Mouse (Mus musculus) natural killer cell, adult 2 months (primary cell): ENCODE measurements around the gene B4galt3.
"Not testable (repeated sequence)": the region's sequence is repeated elsewhere in the genome, so short reads cannot be mapped to it uniquely, and the experiment has no call there.

Experiments
- DNase-seq, 2 experiments: peaks; one replicate each; pipeline ENCODE4 v3.0.0; 2022; ENCODE audit warnings: low spot score in 2 of 2

B4galt3 gene

GRCm38 (mm10) chr1:171283188-171284160, 13.3 kb downstream of the B4galt3 start:
- DNase-seq = no peak

DNA sequence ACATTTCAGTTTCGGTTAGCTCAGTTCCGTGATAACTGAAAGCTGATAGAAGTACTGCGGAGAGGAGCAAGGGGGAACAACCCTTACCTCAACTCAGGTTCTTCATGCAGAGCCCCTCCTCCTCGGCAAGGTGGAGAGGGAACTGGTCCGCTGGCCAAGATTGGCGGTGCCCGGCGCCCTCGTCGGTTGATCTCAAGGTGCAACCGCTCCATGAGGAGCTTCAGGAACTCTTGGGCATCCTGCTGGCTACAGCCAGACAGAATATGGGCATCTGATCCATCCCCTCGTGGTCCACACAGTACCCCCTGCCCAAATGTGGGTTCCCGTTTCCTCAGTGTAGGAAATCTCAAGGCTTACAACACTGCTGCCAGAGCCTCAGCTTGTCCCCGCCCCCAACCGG, 14.4 kb downstream of the B4galt3 start:
- no peak for DNase-seq

GRCm38 (mm10) chr1:171285096-171285892, 15.2 kb downstream of the B4galt3 start:
- DNase-seq = no peak

GRCm38 (mm10) chr1:171286517-171286916, 16.4 kb downstream of the B4galt3 start:
- DNase-seq = no peak

DNA sequence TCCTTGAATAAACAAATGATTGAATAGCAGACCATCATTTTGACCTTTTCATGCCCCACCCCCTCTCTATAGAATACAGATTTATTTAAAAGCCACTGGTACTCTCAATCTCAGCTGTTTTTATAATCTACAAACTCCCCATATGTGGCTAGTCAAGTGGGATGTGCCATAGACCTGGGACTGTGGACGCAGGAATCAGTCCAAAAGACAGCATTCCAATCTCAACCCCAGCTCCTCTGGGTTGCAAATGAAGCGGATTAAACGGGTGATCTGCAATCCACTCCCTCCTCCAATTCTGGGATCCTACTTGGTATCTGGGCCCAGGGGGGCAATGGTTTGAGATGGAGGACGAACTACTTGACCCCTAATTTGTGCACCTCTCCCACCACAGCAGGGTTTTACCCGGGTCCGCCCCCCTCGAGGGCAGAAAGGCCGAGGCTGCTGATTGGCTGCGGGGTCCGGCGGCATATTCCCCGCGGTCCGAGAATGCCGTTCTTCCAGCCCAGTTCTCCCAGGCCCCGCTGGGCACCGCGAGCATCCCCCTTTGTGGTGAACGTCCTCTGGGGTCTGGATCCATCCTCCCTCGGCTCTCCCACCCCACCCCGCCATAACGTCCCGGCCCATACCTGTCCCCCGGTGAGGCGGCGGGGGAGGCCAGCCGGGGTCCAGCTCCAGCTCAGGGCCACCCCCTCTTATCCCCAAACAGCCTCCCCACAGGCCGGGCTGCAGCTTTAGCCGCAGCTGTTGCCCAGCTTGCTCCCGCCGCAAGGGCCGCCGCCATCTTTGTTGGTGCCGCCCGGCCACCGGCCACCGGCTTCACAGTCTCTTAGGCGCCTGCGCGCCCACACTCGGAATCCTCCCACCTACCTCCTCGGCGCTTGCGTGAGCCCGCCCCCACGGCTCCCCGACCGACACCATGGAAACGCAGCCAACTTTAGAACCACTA, 17.3 kb downstream of the B4galt3 start, which contains the start of gene Usp21:
Gene Usp21, minus strand, starts transcription at position 856 of the 946 bp plus-strand sequence.
- peak; percentile 88 to 90 for DNase-seq

DNA sequence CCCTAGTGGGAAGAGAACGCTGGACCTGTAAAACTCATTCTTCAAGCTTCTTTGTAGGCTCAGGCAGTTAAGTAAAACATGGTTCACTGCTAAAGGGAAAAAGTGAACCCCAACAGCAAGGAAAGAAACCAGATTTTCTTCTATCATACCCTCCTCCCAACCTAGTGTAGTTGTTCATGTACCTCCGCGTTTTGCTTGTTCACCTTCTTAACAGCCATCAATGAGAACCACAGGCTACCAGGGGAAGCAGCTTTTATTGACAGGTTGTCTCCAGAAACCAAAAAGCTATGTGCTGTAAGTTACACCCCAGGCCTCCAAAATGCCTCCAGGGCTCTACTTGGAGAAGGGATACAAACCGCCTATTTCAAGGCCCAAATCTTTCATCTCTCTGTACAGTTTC, 18.2 kb downstream of the B4galt3 start:
- DNase-seq = no peak

DNA sequence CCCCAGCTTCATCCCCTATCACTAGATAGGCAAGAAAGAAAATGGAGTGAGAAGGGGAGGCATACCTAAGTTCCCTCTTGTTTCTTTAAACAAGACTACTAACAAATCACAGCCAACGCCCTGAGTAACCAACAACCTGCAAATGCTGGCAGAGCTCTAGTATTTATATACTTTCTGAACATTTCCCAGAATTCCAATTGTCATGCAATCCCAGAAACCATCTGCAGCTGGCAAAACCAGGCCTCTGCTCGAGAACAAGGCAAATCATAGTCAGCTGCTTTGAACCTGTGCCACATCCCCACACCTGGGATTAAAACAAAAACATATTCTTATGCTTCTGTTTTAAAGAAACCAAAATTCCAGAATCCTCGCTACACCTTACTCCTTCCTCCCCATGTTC, 23.2 kb downstream of the B4galt3 start:
- no peak for DNase-seq

DNA sequence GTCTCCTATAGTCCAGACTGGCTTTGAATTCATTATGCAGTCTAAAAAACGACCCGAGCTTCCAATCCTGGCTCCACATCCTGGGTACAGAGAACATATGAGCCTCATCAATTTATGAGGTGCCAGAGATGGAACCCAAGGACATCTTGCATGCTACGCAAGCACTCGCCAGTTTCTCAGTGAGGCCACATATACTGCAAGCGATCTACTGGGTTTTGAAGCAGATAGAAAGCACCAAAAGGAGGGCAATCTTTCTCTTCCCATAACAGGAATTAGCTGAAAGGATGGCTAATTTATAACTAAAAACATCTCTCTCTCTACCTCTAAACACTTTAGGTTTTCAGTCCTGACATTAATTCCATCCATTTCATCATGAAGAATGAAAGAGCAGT, 23.8 kb downstream of the B4galt3 start:
- no peak for DNase-seq

DNA sequence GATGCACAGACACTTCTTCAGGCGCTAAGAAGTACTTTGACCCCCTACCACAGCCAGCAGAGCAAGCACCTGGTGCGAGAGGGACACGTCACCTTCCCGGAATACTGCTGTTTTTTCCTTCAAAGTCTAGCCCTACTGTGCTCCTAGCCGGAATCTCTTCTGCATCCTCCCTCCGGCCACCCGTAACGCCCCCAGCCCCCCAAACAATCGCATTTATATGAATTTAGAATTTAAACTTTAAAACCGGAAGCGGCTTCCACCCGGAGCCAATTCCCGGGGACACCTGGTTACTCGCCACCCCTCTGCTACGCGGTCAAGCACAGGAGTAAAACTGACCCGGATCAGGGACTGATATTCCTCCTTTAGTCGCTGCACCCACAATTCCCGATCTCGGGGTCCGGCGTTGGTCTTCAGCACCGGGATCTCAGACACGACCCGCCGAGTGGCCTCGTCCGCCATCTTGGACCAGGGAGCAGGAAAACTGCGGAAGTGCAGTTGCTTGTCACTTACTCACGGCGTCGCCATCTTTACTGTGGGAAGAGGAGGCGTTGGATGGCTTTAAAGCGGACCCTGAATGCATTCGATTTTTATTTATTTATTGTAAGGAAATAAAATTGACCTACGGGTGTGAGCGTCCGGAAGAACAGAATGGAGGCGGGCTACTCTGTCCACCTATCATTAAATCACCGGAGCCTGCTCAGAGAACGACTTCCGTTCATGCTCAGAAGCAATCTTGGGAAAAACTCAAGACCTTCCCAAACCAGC, 24.4 kb downstream of the B4galt3 start, which contains the start of gene Ufc1:
Gene Ufc1, minus strand, starts transcription at position 727 of the 765 bp plus-strand sequence.
- DNase-seq = peak; percentile 81 to 84

DNA sequence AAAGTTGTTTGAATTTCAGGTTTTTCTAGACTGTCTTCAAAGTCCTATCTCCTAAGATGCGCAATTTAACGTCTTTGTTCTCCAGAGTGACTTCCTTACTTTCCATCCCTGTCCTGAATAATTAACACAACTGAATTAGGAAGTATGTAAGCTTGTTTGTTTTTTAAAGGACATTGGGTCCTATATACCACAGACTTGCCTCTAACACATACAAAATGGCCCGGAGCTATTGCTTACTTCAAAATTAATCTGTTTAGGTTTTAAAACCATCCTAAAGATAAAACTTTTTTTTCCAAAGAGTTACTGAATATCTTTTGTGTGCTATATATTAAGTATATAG, 24.9 kb downstream of the B4galt3 start:
- no peak for DNase-seq

DNA sequence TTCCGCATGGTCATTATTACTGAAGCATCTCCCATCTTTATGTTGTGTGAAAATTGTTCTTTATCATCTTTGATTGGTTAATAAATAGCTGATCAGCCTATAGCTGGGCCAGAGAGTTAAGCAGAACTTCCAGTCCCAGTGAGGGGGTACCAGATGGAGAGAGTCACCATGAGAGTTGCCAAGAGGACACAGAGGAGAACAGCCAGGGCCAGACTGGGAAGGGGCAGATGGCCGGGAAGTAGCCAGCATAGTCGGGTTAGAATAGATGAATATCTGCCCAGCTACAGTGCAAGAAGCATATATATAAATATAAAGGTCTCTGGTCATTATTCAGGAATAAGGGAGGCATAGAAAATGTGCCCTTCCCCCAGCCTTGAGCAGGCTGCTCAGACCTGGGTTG, 28.1 kb downstream of the B4galt3 start:
- no peak for DNase-seq

DNA sequence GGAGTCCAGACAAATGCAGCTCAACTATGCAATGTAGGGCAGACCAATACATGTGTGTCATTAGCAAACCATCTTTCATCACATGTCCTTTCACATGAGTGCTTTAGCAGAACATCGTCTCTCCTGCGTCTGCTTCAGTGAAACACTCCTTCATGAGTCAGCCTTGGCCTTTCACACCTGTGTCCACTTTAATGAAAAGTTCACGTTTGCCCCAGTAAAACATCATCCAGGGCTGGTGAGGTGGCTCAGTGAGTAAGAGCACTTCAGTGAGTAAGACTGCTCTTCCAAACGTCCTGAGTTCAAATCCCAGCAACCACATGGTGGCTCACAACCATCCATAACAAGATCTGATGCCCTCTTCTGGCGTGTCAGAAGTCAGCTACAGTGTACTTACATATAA, 36.0 kb downstream of the B4galt3 start:
- not testable (repeated sequence) for DNase-seq

DNA sequence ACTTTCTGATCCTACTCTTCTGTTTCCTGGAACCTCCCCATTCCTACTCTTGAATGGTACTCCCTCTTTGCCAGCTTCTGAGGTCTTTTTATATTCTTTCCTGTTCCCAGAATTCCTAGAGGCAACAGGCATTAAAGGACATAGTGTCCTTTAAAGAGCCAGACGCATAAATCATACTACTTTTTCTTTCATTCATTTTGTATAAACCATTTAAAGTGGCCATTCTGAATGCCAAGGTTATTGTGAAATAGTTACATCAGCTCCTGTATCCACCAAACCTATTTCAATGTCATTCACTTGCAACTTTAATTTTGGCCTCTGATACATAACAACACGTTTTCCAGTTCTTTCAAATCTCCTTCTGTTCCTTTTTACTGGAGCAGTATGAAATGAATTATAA, 39.2 kb downstream of the B4galt3 start:
- DNase-seq = no peak

DNA sequence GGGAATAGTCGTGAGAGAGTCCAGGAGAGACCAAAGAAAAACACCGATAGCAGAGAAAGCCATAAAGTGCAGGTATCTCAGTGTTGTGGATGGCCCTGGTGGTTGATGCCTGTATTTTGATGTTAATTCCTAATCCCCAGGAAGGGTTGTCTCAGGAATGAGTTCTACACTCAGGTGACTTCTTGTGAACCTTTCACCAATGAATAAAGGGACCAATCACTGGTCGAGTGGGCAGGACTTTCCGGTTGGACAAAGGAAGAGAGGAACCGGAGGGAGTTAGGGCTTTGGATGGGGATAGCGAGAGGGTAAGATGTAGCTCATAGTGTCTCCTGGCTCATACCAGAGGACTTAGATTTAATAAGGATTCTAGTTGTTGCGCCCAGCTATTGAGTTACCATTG, 49.6 kb downstream of the B4galt3 start:
- DNase-seq = no peak

DNA sequence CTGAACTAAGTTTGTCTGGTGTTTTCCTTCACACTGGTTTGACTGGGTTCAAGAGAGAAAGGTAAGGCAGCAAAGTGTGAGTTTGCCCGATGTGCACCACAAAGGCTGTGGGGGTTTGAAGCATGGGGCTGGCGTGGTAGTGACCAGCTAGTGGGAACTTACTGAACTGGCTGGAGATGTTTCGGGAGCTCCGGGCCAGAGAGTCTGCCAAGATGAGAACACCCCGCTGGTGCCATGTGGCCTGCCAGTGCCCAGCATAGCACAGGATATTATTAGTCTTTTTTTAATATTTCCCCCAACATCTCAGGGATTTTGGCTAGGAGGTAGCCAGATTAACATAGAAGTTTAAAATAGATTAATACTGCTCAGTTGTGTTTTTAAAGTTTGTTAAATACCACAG, 50.0 kb downstream of the B4galt3 start:
- no peak for DNase-seq

- peak in 1 of 2 experiments; percentile 18 for DNase-seq
Observed at GRCm38 (mm10) chr1:171321415-171321814, 51.3 kb downstream of the B4galt3 start.

- DNase-seq = no peak
Observed at GRCm38 (mm10) chr1:171322012-171322411, 51.9 kb downstream of the B4galt3 start.

- DNase-seq = no peak
Observed at GRCm38 (mm10) chr1:171325571-171325970, 55.4 kb downstream of the B4galt3 start.
